Mouse (Mus musculus): ENCODE results near the gene Capn8. TPM values are rescaled to one million over a fixed set of nuclear protein-coding genes. Genes with fewer than 3 reads are reported as not detected.

Gene Capn8
- polyA plus RNA-seq (2015; fragmentation: Nextera tagmentation; extraction: Ambion mirVana), result 3.6 and 4.2 TPM in 2 replicates

DNA sequence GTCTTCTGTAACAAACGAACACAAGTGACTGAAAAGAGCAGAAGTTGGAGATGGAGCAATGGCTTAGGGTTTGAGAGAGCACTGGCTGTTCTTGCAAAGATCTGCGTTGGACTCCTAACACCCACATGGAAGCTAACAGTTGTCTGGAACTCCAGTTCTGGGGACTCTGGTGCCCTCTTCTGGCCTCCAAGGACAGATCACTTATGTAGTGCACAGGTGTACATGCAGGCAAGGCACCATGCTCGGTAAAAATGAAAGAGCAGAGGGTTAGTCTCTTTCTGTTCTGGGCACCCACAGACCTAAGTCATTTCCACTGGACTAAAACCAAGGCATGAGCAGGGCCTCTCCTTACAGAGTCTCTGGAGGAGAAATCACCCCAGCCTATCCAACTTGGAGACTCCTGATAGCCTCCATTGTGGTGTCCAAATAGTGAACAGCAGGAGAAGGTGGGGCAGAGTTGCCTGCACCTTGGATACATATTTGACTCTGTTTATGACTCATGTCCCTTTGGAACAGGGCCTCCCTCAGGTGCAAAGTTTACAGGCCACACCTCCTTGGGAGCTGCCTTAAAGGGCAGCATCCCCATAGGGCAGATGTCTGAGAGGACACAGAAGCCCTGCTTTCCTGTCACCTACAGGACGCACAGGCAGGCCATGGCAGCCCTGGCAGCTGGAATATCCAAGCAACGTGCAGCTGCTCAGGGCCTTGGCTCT is at the start of gene Capn8:
Gene Capn8, plus strand, starts transcription at position 600 of the 713 bp plus-strand sequence.
- peak within 1 kb of the TSS; percentile 52 for H3K27ac ChIP-seq (ENCODE audit: low read length)
- no peak within 1 kb of the TSS for H3K4me3 ChIP-seq (ENCODE audit: low read length)
- peak; percentile 89 for ATAC-seq
- no peaks in the 10 kb centered on the region for H3K27me3 ChIP-seq (replicated peaks; ENCODE audit: control insufficient read depth, insufficient read depth, low read length)
- 58% methylated on average over 5 of the region's 5 CpGs for WGBS
- H3K4me2 ChIP-seq (ENCODE audit: low read depth, low read length), result no peak within 1 kb of the TSS
- H3K36me3 ChIP-seq (ENCODE audit: control insufficient read depth, insufficient read depth, low read length), result no peaks in the 10 kb centered on the region
- H3K4me1 ChIP-seq (ENCODE audit: control insufficient read depth, insufficient read depth, low read length), result peaks cover 17% of the 10 kb centered on the region
- H3K9ac ChIP-seq (ENCODE audit: low read depth, low read length), result no peak within 1 kb of the TSS
- H3K9me3 ChIP-seq (ENCODE audit: control insufficient read depth, low read length), result no peaks in the 10 kb centered on the region

DNA sequence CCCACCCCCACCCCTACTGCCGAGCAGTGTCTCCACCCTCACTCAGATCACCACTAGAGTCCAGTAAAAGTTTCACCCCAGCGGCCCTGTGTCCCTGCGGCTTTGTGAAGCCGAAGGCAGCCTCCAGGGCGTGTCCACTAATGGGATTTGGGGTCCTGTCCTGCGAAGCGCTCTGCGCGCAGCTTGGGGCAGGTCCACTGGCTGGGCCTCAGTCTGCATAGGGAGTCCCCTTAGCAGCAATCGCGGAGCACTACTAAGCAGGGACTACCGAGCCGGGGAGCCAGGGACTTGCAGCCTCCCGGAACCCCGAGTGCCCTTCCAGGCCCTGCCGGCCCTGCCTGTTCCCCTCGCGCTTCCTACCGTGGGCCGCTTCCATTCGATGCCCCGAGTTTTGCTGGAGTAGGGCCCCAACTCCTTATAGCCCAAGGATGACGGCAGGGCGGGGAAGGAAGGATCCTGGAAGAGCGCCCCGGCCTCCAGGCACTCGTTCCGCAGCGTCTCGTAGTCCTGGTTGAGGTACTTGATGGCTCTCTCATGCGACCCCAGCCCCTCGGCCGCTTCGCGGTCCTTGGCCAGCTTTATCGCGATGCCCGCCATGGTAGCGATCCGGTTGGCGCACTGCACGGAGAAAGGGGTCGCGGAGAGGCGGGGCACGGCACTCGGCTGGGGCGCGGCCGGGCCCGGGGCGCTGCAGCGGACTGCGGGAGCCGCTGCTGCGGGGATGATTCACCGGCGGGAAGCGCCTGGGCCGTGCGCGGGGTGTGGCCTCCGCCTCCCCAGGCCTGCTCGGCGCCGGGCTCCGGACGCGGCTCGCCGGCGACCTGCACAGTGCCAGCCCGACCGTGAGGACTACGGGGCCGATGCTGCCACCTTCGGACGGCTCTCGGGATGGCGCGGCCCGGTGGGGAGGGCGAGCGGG is 47.8 kb upstream of the Capn8 start, which contains the start of gene Capn2:
Gene Capn2, minus strand, starts transcription at position 851 of the 919 bp plus-strand sequence.
- Histone ChIP-seq H3K4me3 (ENCODE audit: low read length) (peak within 1 kb of the TSS; percentile 87), H3K9me3 (ENCODE audit: control insufficient read depth, low read length) (no peaks in the 10 kb centered on the region), H3K27ac (ENCODE audit: low read length) (peak within 1 kb of the TSS; percentile 89), H3K36me3 (ENCODE audit: control insufficient read depth, insufficient read depth, low read length) (no peaks in the 10 kb centered on the region; the same call in 1 of the 2 replicates), H3K9ac (ENCODE audit: low read depth, low read length) (peak within 1 kb of the TSS; percentile 96), H3K4me1 (ENCODE audit: control insufficient read depth, insufficient read depth, low read length) (peaks cover 27% of the 10 kb centered on the region), H3K4me2 (ENCODE audit: low read depth, low read length) (peak within 1 kb of the TSS; percentile 84), H3K27me3 (replicated peaks; ENCODE audit: control insufficient read depth, insufficient read depth, low read length) (no peaks in the 10 kb centered on the region)
- ATAC-seq, result peak; percentile 94
- WGBS, result under 1% methylated on average over 84 of the region's 84 CpGs

DNA sequence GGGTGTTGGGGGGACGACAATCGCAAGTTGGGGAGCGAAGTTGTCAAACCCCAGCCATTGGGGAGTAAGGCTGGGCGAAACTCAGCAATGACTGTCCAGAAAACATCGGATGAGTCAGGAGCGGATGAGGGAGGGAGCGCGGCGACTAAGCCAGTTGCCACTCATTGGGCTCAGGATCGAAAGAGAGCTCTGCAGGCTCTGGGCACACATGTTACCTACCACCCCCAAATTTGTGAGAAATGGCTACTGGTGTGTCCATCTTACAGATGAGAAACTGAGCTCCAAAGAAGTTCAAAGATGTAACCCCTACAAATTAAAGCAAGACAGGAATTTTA is 47.2 kb upstream of the Capn8 start:
- Histone ChIP-seq H3K4me2 (ENCODE audit: low read depth, low read length) (peak overlapping the region; percentile 84), H3K9ac (ENCODE audit: low read depth, low read length) (peak overlapping the region; percentile 96), H3K27ac (ENCODE audit: low read length) (peak overlapping the region; percentile 89), H3K9me3 (ENCODE audit: control insufficient read depth, low read length) (no peaks in the 10 kb centered on the region), H3K4me3 (ENCODE audit: low read length) (peak overlapping the region; percentile 87), H3K27me3 (replicated peaks; ENCODE audit: control insufficient read depth, insufficient read depth, low read length) (no peaks in the 10 kb centered on the region), H3K36me3 (ENCODE audit: control insufficient read depth, insufficient read depth, low read length) (no peaks in the 10 kb centered on the region; the same call in 1 of the 2 replicates), H3K4me1 (ENCODE audit: control insufficient read depth, insufficient read depth, low read length) (peaks cover 27% of the 10 kb centered on the region)
- no peak for ATAC-seq
- WGBS, result 2% methylated on average over 10 of the region's 10 CpGs

DNA sequence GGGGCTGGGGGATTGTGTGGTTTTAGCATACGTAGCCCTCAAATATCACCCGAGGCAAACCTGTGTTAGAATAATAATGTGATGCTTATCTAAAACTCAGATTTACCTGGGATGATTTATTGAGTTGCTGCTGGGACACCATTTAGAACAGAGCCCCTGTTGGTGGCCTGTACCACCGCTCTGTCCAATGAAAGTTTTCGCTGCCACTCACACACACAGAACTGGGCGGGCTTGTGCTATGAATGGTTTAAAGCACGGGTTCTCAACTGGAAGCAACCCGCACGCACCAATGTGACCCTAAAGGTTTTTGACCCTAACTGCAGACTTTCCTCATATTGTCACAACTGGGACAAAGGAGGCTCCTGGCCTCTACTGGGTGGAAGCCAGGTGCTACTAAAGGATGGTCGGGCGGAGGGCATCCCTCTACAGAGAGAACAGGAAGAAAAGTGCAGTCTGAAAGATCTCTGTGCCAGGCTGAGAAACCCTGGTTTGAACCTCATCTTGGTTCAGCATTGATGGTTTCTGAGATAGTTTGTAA is 46.6 kb upstream of the Capn8 start:
- Histone ChIP-seq H3K4me2 (ENCODE audit: low read depth, low read length) (0 out of 2 replicates have a peak overlapping the region, but pooled peaks have one; percentile 84), H3K4me1 (ENCODE audit: control insufficient read depth, insufficient read depth, low read length) (peaks cover 27% of the 10 kb centered on the region), H3K9me3 (ENCODE audit: control insufficient read depth, low read length) (no peaks in the 10 kb centered on the region), H3K27ac (ENCODE audit: low read length) (no peak overlapping the region), H3K27me3 (replicated peaks; ENCODE audit: control insufficient read depth, insufficient read depth, low read length) (no peaks in the 10 kb centered on the region), H3K9ac (ENCODE audit: low read depth, low read length) (no peak overlapping the region), H3K36me3 (ENCODE audit: control insufficient read depth, insufficient read depth, low read length) (no peaks in the 10 kb centered on the region; the same call in 1 of the 2 replicates), H3K4me3 (ENCODE audit: low read length) (no peak overlapping the region)
- no peak for ATAC-seq
- 77% methylated on average over 10 of the region's 10 CpGs for WGBS

DNA sequence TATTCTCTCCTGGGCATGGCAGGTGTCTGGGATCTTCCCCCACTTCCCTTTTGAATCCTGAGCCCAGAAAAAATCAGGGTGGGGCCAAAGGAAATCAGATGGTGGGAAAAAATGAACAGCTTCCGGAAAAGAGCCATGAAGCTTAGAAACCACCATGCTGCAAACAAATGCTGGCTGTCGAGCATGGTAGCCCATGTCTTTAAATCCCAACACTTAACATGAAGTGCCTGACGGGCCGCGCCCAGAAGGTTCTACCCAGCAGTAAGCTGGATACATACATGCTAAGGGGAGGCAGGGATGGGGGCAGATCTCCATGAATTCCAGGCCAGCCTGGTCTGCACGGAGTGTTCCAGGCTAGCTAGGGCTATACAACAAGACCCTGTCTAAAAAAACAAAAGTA is 46.0 kb upstream of the Capn8 start:
- peaks cover 27% of the 10 kb centered on the region for H3K4me1 ChIP-seq (ENCODE audit: control insufficient read depth, insufficient read depth, low read length)
- H3K9ac ChIP-seq (ENCODE audit: low read depth, low read length), result no peak overlapping the region
- ATAC-seq, result no peak
- no peaks in the 10 kb centered on the region; the same call in 1 of the 2 replicates for H3K36me3 ChIP-seq (ENCODE audit: control insufficient read depth, insufficient read depth, low read length)
- H3K4me3 ChIP-seq (ENCODE audit: low read length), result no peak overlapping the region
- H3K27ac ChIP-seq (ENCODE audit: low read length), result no peak overlapping the region
- WGBS, result 83% methylated on average over 6 of the region's 6 CpGs
- no peaks in the 10 kb centered on the region for H3K27me3 ChIP-seq (replicated peaks; ENCODE audit: control insufficient read depth, insufficient read depth, low read length)
- H3K9me3 ChIP-seq (ENCODE audit: control insufficient read depth, low read length), result no peaks in the 10 kb centered on the region
- H3K4me2 ChIP-seq (ENCODE audit: low read depth, low read length), result no peak overlapping the region

DNA sequence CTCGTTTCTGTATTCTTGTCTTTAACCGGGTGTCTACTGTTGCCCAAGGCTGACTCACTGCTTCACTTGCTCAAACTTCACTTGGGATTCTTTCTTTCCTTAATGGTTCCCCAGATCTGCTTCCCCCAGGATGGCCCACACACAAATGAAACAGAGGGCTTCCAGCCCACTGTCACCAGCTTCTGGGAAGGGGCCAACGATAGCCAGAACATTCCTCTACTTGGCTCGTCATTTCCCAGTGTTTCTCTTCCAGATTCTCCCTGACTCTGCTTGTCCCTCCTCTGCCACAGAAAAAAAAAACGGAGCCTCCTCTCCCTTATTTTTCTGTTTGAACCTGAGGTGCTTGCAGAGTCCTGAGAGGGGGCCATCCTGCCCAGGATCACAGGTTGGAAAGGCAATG is 45.5 kb upstream of the Capn8 start:
- WGBS, result 61% methylated on average over 5 of the region's 5 CpGs
- Histone ChIP-seq H3K27ac (ENCODE audit: low read length) (peak overlapping the region; percentile 81), H3K4me1 (ENCODE audit: control insufficient read depth, insufficient read depth, low read length) (peaks cover 27% of the 10 kb centered on the region), H3K4me2 (ENCODE audit: low read depth, low read length) (no peak overlapping the region), H3K9me3 (ENCODE audit: control insufficient read depth, low read length) (no peaks in the 10 kb centered on the region), H3K9ac (ENCODE audit: low read depth, low read length) (no peak overlapping the region), H3K4me3 (ENCODE audit: low read length) (no peak overlapping the region), H3K27me3 (replicated peaks; ENCODE audit: control insufficient read depth, insufficient read depth, low read length) (no peaks in the 10 kb centered on the region), H3K36me3 (ENCODE audit: control insufficient read depth, insufficient read depth, low read length) (no peaks in the 10 kb centered on the region; the same call in 1 of the 2 replicates)
- ATAC-seq, result no peak

DNA sequence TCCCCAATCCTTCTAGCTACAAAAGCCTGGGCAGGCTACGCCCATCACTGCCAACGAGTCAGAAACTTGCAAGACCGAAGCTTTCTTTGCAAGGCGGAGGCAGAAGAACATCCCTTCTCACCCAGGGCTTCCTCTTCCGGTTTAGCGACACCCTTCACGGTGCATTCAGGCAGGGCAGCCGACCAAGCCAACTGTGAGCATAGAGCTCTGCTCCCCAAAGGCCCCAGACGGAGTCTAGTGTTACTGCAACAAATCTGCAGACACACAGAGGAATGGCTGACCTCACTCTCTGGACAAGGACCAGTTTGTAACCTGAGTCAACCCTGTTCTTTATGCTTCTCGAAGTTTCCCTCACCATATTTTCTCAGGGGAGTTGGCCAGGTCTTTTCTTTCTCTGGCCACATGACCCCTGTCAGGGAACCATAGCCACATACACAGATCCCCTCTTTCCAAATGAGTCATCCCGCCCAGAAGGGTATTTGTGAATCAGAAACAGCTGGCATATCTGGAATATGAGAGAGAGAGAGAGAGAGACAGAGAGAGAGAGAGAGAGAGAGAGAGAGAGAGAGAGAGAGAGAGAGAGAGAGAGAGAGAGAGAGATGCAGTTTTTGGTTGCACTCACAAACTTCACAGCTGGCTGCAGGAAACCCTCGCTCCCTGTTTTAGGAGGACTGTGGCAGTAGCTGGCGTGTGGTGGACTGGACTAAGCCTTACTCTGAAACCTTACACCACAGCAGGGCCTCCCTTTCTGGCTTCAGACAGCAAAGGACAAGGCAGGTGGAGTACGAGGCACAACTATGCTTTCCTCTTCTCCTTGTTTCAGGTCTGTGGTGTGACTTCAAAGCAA is 44.5 kb upstream of the Capn8 start:
- Histone ChIP-seq H3K4me3 (ENCODE audit: low read length) (no peak overlapping the region), H3K36me3 (ENCODE audit: control insufficient read depth, insufficient read depth, low read length) (no peaks in the 10 kb centered on the region), H3K9ac (ENCODE audit: low read depth, low read length) (no peak overlapping the region), H3K4me2 (ENCODE audit: low read depth, low read length) (peak overlapping the region; percentile 20; the same call in 1 of the 2 replicates), H3K9me3 (ENCODE audit: control insufficient read depth, low read length) (no peaks in the 10 kb centered on the region), H3K4me1 (ENCODE audit: control insufficient read depth, insufficient read depth, low read length) (peaks cover 23% of the 10 kb centered on the region), H3K27ac (ENCODE audit: low read length) (peak overlapping the region; percentile 81), H3K27me3 (replicated peaks; ENCODE audit: control insufficient read depth, insufficient read depth, low read length) (no peaks in the 10 kb centered on the region)
- 0 out of 2 replicates have a peak, but pooled peaks have one; percentile 11 for ATAC-seq
- 28% methylated on average over 14 of the region's 14 CpGs for WGBS

DNA sequence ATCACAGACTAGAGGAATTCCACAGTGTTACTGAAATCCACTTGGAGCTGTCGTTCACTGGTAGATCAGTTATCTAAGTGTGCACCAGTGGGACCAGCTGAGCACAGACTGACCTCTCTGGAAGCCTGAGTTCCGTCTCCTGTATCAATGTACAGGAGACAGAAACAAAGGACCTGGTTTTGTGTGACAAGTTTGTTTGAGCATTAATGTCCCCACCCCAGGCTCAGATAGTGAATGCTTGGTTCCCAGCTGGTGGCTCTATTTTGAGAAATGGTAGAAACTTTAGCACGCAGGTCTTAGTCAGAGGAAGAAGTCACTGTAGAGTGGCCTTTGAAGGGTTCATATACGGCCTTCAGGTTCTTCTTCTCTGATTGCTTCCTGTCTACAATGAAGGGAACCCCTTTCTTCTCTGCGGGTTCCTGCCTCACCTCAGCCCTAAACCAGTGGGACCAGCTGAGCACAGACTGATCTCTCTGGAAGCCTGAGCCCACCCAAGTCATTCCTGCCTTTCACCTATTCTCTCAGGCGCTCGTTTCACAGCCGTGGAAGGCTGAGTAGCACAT is 43.8 kb upstream of the Capn8 start:
- Histone ChIP-seq H3K27me3 (replicated peaks; ENCODE audit: control insufficient read depth, insufficient read depth, low read length) (no peaks in the 10 kb centered on the region), H3K27ac (ENCODE audit: low read length) (peak overlapping the region; percentile 81), H3K9me3 (ENCODE audit: control insufficient read depth, low read length) (no peaks in the 10 kb centered on the region), H3K36me3 (ENCODE audit: control insufficient read depth, insufficient read depth, low read length) (no peaks in the 10 kb centered on the region), H3K4me2 (ENCODE audit: low read depth, low read length) (no peak overlapping the region), H3K9ac (ENCODE audit: low read depth, low read length) (no peak overlapping the region), H3K4me3 (ENCODE audit: low read length) (no peak overlapping the region), H3K4me1 (ENCODE audit: control insufficient read depth, insufficient read depth, low read length) (peaks cover 16% of the 10 kb centered on the region)
- 76% methylated on average over 8 of the region's 8 CpGs for whole genome bisulfite sequencing
- ATAC-seq, result no peak
